Mouse (Mus musculus) lung, postnatal 0 days (tissue): ENCODE results near the gene Tmprss13. TPM values are rescaled to one million over a fixed set of nuclear protein-coding genes. Genes with fewer than 3 reads are reported as not detected.
A peak's percentile ranks its signal among the peaks of the same experiment; 100 is the strongest.

Experiments used
- ATAC-seq: fragments of 200-750 bp; cut with Nextera tagmentation; 2 replicates; pipeline ENCODE4 v1.8.0; 2017; ENCODE audit warnings: moderate library complexity
- DNase-seq: peaks from one replicate; pipeline ENCODE4 v3.0.0-alpha.2; 2016; ENCODE audit warnings: low spot score
- H3K27ac ChIP-seq: fragments of 300-500 bp; sonication (generic); 2 replicates; pipeline ENCODE4 v1.5.1; 2014; ENCODE audit warnings: antibody characterized with exemption, mild to moderate bottlenecking, low read length, mixed read lengths
- H3K27me3 ChIP-seq: fragments of 300-500 bp; sonication (generic); replicated peaks from 2 replicates; pipeline ENCODE4 v1.6.1; 2014; ENCODE audit warnings: low read length, mixed read lengths; ENCODE audit not compliant: insufficient read depth
- H3K36me3 ChIP-seq: fragments of 300-500 bp; sonication (generic); 2 replicates; pipeline ENCODE4 v1.6.1; 2014; ENCODE audit warnings: low read length, mixed read lengths; ENCODE audit not compliant: insufficient read depth
- H3K4me1 ChIP-seq: fragments of 300-500 bp; sonication (generic); 2 replicates; pipeline ENCODE4 v1.6.1; 2014; ENCODE audit warnings: antibody characterized with exemption, low read depth, low read length, mixed read lengths; ENCODE audit not compliant: insufficient read depth
- H3K4me2 ChIP-seq: fragments of 300-500 bp; sonication (generic); replicated peaks from 2 replicates; pipeline ENCODE4 v1.6.1; 2014; ENCODE audit warnings: low read depth, mild to moderate bottlenecking, low read length, moderate library complexity, mixed read lengths
- H3K4me3 ChIP-seq: fragments of 300-500 bp; sonication (generic); 2 replicates; pipeline ENCODE4 v1.5.1; 2014; ENCODE audit warnings: low read depth, low read length
- H3K9ac ChIP-seq: fragments of 300-500 bp; sonication (generic); replicated peaks from 2 replicates; pipeline ENCODE4 v1.6.1; 2014; ENCODE audit warnings: low read depth, mild to moderate bottlenecking
- H3K9me3 ChIP-seq: fragments of 300-500 bp; sonication (generic); 2 replicates; pipeline ENCODE4 v1.6.1; 2016; ENCODE audit warnings: low read length, mixed read lengths
- CTCF ChIP-seq: IDR thresholded peaks from 2 replicates; pipeline ENCODE4 v1.5.1; 2016; ENCODE audit warnings: antibody characterized with exemption, mild to moderate bottlenecking
- EP300 ChIP-seq: IDR thresholded peaks from 2 replicates; pipeline ENCODE4 v1.6.1; 2016; ENCODE audit warnings: antibody characterized with exemption, mild to moderate bottlenecking, control low read depth
- WGBS: fragments of 180-500 bp; shearing (Covaris S2); extraction: QIAGEN DNeasy Blood & Tissue Kit; methylation state at CpG from one replicate; pipeline ENCODE4 v1.1.7; 2014; 5-methylcytosine and 5-hydroxymethylcytosine counted together
- polyA plus RNA-seq: library from polyadenylated mRNA; unstranded; fragments of >200 nt; fragmentation: Nextera tagmentation; extraction: Ambion mirVana; gene quantifications from 2 replicates; pipeline ENCODE4 v1.2.1, GENCODE M21; 2015

Gene Tmprss13
- polyA plus RNA-seq, 1 experiment from 2014 or later: 0.86 TPM

DNA sequence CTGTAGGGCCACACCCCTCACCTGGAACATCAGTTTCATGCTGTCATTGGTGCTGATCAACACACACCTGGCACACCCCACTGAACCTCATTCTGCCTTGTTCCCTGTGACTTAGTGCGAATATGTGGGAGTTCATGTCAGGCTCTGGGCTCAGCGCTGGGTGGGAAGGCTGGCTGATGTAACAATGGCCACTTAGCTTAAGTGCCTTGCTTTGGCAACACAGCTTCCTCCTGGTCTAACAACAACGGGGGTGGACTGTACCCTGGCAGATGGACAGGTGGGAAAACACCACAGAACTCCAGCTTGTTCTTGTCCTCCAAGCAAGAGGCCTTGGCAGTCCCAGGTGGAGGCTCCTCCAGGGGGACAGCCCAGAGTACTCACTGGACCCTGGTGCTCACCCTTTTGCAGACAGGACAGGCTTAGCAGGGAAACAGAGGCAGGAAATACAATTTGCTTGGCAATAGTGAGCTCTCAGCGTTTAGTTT is 3.1 kb downstream of the Tmprss13 start:
- Histone ChIP-seq H3K4me2 (no peak overlapping the region), H3K27me3 (no peaks in the 10 kb centered on the region), H3K4me1 (no peaks in the 10 kb centered on the region), H3K27ac (no peak overlapping the region), H3K9ac (no peak overlapping the region), H3K4me3 (no peak overlapping the region), H3K9me3 (no peaks in the 10 kb centered on the region), H3K36me3 (no peaks in the 10 kb centered on the region)
- WGBS: 68% methylated on average over 4 of the region's 4 CpGs
- DNase-seq (no peak), ATAC-seq (no peak)
- TF ChIP-seq CTCF (no peak), EP300 (no peak)

DNA sequence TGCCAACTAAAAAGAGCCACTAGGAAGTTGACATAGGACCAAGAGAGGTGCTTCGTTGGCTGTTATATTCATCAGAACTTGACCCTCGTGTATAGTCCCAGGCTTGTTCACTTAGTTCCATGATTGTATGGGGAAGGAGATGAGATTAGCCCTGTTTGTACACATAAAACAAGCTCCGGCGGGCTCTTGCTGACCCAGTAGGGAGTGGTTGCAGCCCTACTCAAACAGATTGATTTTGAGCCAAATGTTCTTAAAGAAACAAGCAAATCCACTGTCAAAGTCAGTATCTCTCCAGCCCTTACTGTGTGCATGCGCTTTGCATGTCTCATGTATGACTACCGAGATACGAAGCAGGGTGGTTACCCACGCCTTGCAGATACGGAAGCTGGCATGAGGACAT is 7.5 kb downstream of the Tmprss13 start:
- Histone ChIP-seq H3K4me2 (no peak overlapping the region), H3K9ac (no peak overlapping the region), H3K27me3 (no peaks in the 10 kb centered on the region), H3K36me3 (no peaks in the 10 kb centered on the region), H3K4me3 (no peak overlapping the region), H3K9me3 (no peaks in the 10 kb centered on the region), H3K4me1 (no peaks in the 10 kb centered on the region), H3K27ac (no peak overlapping the region)
- no peak for DNase-seq
- no peak for TF ChIP-seq CTCF
- TF ChIP-seq EP300: no peak
- WGBS: 79% methylated on average over 9 of the region's 9 CpGs
- no peak for ATAC-seq

DNA sequence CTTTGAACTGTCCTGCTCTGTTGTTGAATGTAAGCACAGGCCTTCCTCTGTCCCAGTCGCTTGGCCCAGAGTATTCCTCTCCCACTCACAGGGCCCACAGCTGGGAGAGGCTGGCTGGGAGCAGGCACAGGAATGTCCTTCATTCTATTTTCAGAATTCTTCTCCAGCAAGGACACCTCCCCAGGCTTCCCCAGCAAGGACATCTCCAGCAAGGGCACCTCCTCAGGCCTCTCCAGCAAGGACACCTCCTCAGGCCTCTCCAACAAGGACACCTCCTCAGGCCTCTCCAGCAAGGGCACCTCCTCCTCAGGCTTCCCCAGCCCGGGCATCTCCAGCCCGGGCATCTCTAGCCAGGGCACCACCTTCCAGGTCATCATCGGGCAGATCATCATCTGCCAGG is 9.4 kb downstream of the Tmprss13 start:
- Histone ChIP-seq H3K9ac (no peak overlapping the region), H3K4me1 (no peaks in the 10 kb centered on the region), H3K27ac (no peak overlapping the region), H3K27me3 (no peaks in the 10 kb centered on the region), H3K4me2 (no peak overlapping the region), H3K36me3 (no peaks in the 10 kb centered on the region), H3K4me3 (no peak overlapping the region), H3K9me3 (no peaks in the 10 kb centered on the region)
- no peak for TF ChIP-seq EP300
- DNase-seq (no peak), ATAC-seq (no peak)
- 91% methylated on average over 4 of the region's 4 CpGs for WGBS

DNA sequence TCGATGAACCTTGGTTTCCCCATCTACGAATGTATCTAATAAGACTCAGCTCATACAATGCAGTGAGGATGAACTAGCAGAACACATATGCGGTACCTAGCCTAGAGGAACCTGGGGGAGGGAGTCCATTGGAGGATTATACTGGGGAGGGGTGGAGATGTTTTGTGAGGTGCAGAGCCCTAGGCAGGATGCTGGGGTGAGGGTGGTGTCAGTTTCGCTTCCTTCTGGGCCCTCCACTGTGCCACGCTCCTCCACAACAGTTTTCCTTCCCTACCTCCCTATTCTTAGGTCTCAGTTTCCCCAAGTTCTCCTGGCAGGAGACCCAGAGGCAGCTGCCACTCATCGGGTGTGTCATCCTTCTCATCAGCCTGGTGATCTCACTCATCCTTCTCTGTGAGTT is 10.7 kb downstream of the Tmprss13 start:
- no peaks in the 10 kb centered on the region for H3K27me3 ChIP-seq
- no peak overlapping the region for H3K4me2 ChIP-seq
- TF ChIP-seq EP300 (no peak), CTCF (no peak)
- ATAC-seq: no peak
- no peak overlapping the region for H3K9ac ChIP-seq
- no peaks in the 10 kb centered on the region for H3K36me3 ChIP-seq
- H3K9me3 ChIP-seq: no peaks in the 10 kb centered on the region
- H3K27ac ChIP-seq: no peak overlapping the region
- 86% methylated on average over 6 of the region's 6 CpGs for WGBS
- no peaks in the 10 kb centered on the region for H3K4me1 ChIP-seq
- no peak overlapping the region for H3K4me3 ChIP-seq
- no peak for DNase-seq

DNA sequence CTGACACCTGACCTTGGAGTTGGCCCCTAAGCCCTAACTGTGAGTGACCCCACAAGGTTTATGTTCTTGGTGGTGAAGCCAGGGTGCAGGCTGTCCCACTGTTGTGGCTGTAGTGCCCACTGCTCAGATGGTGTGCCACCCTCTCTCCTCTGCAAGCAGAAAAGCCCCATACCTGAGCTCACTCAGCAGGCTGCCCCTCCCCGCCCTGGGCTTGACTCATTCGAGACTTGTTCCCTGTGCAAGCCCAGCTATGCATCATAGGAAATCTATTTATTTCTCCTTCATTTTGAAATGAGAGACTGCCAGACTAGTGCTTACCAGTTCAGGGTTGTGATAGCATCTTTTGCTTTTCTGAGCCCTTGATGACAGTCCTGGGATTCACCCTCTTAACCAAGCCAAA is 18.5 kb downstream of the Tmprss13 start:
- no peaks in the 10 kb centered on the region for H3K4me1 ChIP-seq
- no peaks in the 10 kb centered on the region for H3K9me3 ChIP-seq
- ATAC-seq (no peak), DNase-seq (no peak)
- H3K4me2 ChIP-seq: no peak overlapping the region
- no peak overlapping the region for H3K9ac ChIP-seq
- no peaks in the 10 kb centered on the region for H3K27me3 ChIP-seq
- no peak overlapping the region for H3K4me3 ChIP-seq
- WGBS: 60% methylated on average over 2 of the region's 2 CpGs
- no peak for TF ChIP-seq EP300
- TF ChIP-seq CTCF: no peak
- H3K36me3 ChIP-seq: no peaks in the 10 kb centered on the region
- H3K27ac ChIP-seq: no peak overlapping the region

DNA sequence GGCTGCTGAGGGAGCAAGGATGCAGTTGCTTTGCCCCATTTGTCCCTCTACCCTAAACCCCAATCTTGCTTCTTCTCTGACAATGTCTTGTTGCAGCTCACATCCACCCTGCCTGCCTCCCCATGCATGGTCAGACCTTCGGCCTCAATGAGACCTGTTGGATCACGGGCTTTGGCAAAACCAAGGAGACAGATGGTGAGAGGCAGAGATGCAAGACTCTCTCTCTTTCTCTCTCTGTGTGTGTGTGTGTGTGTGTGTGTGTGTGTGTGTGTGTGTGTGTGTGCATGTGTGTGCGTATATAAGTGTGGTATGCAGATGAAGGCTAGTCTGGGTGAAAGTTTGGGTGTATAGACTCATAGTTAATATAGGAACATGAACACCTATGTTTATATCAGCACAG is 24.2 kb downstream of the Tmprss13 start:
- H3K36me3 ChIP-seq: no peaks in the 10 kb centered on the region
- no peaks in the 10 kb centered on the region for H3K27me3 ChIP-seq
- DNase-seq (no peak), ATAC-seq (no peak)
- no peak overlapping the region for H3K9ac ChIP-seq
- TF ChIP-seq CTCF (no peak), EP300 (no peak)
- no peaks in the 10 kb centered on the region for H3K4me1 ChIP-seq
- no peak overlapping the region for H3K27ac ChIP-seq
- WGBS: 73% methylated on average over 3 of the region's 3 CpGs
- no peak overlapping the region for H3K4me3 ChIP-seq
- H3K9me3 ChIP-seq: no peaks in the 10 kb centered on the region
- no peak overlapping the region for H3K4me2 ChIP-seq

DNA sequence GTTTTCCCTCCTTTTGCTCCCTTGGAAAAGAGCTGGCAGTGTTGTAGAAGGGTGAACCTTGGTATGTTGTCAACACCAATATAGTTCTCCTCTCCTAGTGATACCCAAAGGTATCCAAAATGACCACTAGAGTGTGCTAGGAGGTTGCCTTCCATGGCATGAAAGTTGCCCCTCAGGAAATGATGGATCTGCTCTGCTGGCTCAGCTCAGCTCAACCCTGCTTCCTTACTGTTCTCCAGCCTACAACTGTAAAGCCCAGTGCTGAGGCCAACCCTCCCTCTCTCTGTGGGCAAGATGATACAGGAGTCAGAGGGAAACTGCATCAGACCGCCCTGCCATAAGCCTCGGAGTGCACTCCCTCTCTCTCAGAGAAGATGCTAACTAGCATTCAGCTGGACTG is 26.6 kb downstream of the Tmprss13 start:
- H3K36me3 ChIP-seq: no peaks in the 10 kb centered on the region
- no peaks in the 10 kb centered on the region for H3K9me3 ChIP-seq
- H3K9ac ChIP-seq: no peak overlapping the region
- TF ChIP-seq CTCF (peak; percentile 57), EP300 (no peak)
- H3K4me3 ChIP-seq: no peak overlapping the region
- ATAC-seq: no peak
- H3K4me1 ChIP-seq: no peaks in the 10 kb centered on the region
- no peak overlapping the region for H3K4me2 ChIP-seq
- H3K27me3 ChIP-seq: no peaks in the 10 kb centered on the region
- H3K27ac ChIP-seq: no peak overlapping the region
- no peak for DNase-seq
- WGBS: 35% methylated on average over 2 of the region's 2 CpGs
